Mouse (Mus musculus): Measurements from ENCODE around the gene Glis3. TPM values are rescaled to one million over a fixed set of nuclear protein-coding genes. Genes with fewer than 3 reads are reported as not detected.

Gene Glis3
- polyA plus RNA-seq, 2 experiments: 2.9 to 3.1 TPM

- Histone ChIP-seq H3K27ac (replicated peaks; ENCODE audit: low read depth, low read length) (no peak overlapping the region), H3K27me3 (ENCODE audit: control insufficient read depth, insufficient read depth, low read length) (no peaks in the 10 kb centered on the region), H3K4me3 (replicated peaks; ENCODE audit: low read length) (no peak overlapping the region), H3K4me1 (ENCODE audit: control insufficient read depth, insufficient read depth, low read length) (no peaks in the 10 kb centered on the region; the same call in 1 of the 2 replicates), H3K9ac (ENCODE audit: low read depth, low read length, severe bottlenecking) (no peak overlapping the region), H3K36me3 (ENCODE audit: control insufficient read depth, insufficient read depth, low read length) (no peaks in the 10 kb centered on the region), H3K9me3 (ENCODE audit: control insufficient read depth, low read length) (no peaks in the 10 kb centered on the region), H3K4me2 (replicated peaks; ENCODE audit: low read depth, low read length, severe bottlenecking) (no peak overlapping the region)
- WGBS: 75% methylated on average over 7 of the region's 8 CpGs
- TF ChIP-seq POLR2A (IDR thresholded peaks at IDR 0.05; ENCODE audit: borderline replicate concordance, extremely low read depth, insufficient read depth, insufficient read length): no peak
- ATAC-seq (ENCODE audit: low FRiP score, low read depth) (no peak), DNase-seq (ENCODE audit: low spot score) (no peak)
Observed at GRCm38 (mm10) chr19:28471144-28471543, 208.7 kb downstream of the Glis3 start.

- H3K9ac ChIP-seq (ENCODE audit: low read depth, low read length, severe bottlenecking): no peak overlapping the region
- 40% methylated on average over 5 of the region's 5 CpGs for WGBS
- no peaks in the 10 kb centered on the region for H3K36me3 ChIP-seq (ENCODE audit: control insufficient read depth, insufficient read depth, low read length)
- H3K27me3 ChIP-seq (ENCODE audit: control insufficient read depth, insufficient read depth, low read length): no peaks in the 10 kb centered on the region
- no peak for TF ChIP-seq POLR2A (IDR thresholded peaks at IDR 0.05; ENCODE audit: borderline replicate concordance, extremely low read depth, insufficient read depth, insufficient read length)
- no peak overlapping the region for H3K27ac ChIP-seq (replicated peaks; ENCODE audit: low read depth, low read length)
- no peaks in the 10 kb centered on the region for H3K9me3 ChIP-seq (ENCODE audit: control insufficient read depth, low read length)
- H3K4me1 ChIP-seq (ENCODE audit: control insufficient read depth, insufficient read depth, low read length): peaks cover 3% of the 10 kb centered on the region; the same call in 1 of the 2 replicates
- no peak overlapping the region for H3K4me3 ChIP-seq (replicated peaks; ENCODE audit: low read length)
- DNase-seq (ENCODE audit: low spot score): no peak
- no peak for ATAC-seq (ENCODE audit: low FRiP score, low read depth)
- H3K4me2 ChIP-seq (replicated peaks; ENCODE audit: low read depth, low read length, severe bottlenecking): no peak overlapping the region
Observed at GRCm38 (mm10) chr19:28465779-28466178, 214.1 kb downstream of the Glis3 start.

DNA sequence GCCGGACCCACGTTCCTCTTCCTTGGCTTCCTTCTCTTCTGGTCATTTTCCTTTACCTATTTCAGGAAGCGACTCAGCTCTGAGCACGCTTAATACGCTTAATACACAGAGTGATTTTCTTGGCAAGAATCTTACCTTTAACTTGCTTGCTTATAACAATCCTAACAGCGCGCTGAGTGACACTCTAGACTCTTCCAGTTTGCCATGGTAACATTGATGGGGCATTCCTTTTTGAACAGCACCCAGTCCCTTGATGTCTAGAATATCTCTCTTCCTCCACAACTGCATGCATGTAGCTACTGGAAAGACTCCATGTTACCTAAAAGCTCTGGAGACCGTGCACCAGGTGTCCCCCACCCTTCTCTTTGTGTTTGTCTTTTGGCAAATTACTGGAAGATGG lies 225.5 kb downstream of the Glis3 start:
- no peak for TF ChIP-seq POLR2A (IDR thresholded peaks at IDR 0.05; ENCODE audit: borderline replicate concordance, extremely low read depth, insufficient read depth, insufficient read length)
- DNase-seq (ENCODE audit: low spot score) (no peak), ATAC-seq (ENCODE audit: low FRiP score, low read depth) (no peak)

DNA sequence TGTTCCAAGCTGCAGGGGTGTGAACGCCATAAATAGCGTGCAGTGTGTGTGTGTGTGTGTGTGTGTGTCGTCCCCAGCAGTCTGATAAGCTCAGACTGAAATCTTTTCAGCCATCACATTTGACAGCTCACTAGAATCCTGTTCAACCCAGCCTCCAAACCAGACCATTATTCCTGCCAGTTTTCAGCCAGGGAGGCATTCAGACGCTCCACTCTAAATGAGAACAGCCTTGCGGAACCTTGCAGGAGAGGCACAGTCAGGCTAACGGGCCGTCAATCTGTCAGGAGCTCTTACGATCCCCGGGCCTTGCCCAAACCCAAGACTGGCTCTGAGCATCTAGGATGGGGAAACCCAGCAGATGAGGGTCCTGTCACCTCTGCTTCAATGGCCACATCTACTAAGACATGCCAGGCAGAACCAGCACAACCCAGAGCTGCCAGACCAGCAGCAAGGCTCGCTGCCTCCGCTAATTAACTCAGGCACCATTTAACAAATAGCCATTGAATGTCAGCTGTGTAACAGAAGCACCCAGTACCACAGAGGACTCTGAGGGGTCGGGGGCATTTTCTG lies 226.8 kb downstream of the Glis3 start:
- 36% methylated on average over 12 of the region's 12 CpGs for whole genome bisulfite sequencing
- Histone ChIP-seq H3K9me3 (ENCODE audit: control insufficient read depth, low read length) (no peaks in the 10 kb centered on the region), H3K36me3 (ENCODE audit: control insufficient read depth, insufficient read depth, low read length) (no peaks in the 10 kb centered on the region), H3K4me3 (replicated peaks; ENCODE audit: low read length) (no peak overlapping the region), H3K27me3 (ENCODE audit: control insufficient read depth, insufficient read depth, low read length) (no peaks in the 10 kb centered on the region), H3K4me1 (ENCODE audit: control insufficient read depth, insufficient read depth, low read length) (peaks cover 17% of the 10 kb centered on the region), H3K27ac (replicated peaks; ENCODE audit: low read depth, low read length) (no peak overlapping the region), H3K9ac (ENCODE audit: low read depth, low read length, severe bottlenecking) (no peak overlapping the region), H3K4me2 (replicated peaks; ENCODE audit: low read depth, low read length, severe bottlenecking) (no peak overlapping the region)
- no peak for TF ChIP-seq POLR2A (IDR thresholded peaks at IDR 0.05; ENCODE audit: borderline replicate concordance, extremely low read depth, insufficient read depth, insufficient read length)
- DNase-seq (ENCODE audit: low spot score) (no peak), ATAC-seq (ENCODE audit: low FRiP score, low read depth) (no peak)

More for the DNA sequence above, 225.5 kb downstream of the Glis3 start:
- Histone ChIP-seq H3K27me3 (ENCODE audit: control insufficient read depth, insufficient read depth, low read length) (no peaks in the 10 kb centered on the region), H3K4me3 (replicated peaks; ENCODE audit: low read length) (no peak overlapping the region), H3K4me1 (ENCODE audit: control insufficient read depth, insufficient read depth, low read length) (peaks cover 11% of the 10 kb centered on the region), H3K9ac (ENCODE audit: low read depth, low read length, severe bottlenecking) (no peak overlapping the region), H3K4me2 (replicated peaks; ENCODE audit: low read depth, low read length, severe bottlenecking) (no peak overlapping the region), H3K36me3 (ENCODE audit: control insufficient read depth, insufficient read depth, low read length) (no peaks in the 10 kb centered on the region), H3K27ac (replicated peaks; ENCODE audit: low read depth, low read length) (no peak overlapping the region), H3K9me3 (ENCODE audit: control insufficient read depth, low read length) (no peaks in the 10 kb centered on the region)
- 83% methylated on average over 8 of the region's 8 CpGs for WGBS

- Histone ChIP-seq H3K4me3 (replicated peaks; ENCODE audit: low read length) (no peak overlapping the region), H3K4me2 (replicated peaks; ENCODE audit: low read depth, low read length, severe bottlenecking) (no peak overlapping the region), H3K36me3 (ENCODE audit: control insufficient read depth, insufficient read depth, low read length) (no peaks in the 10 kb centered on the region), H3K27me3 (ENCODE audit: control insufficient read depth, insufficient read depth, low read length) (no peaks in the 10 kb centered on the region), H3K9ac (ENCODE audit: low read depth, low read length, severe bottlenecking) (no peak overlapping the region), H3K4me1 (ENCODE audit: control insufficient read depth, insufficient read depth, low read length) (peaks cover 17% of the 10 kb centered on the region), H3K9me3 (ENCODE audit: control insufficient read depth, low read length) (no peaks in the 10 kb centered on the region), H3K27ac (replicated peaks; ENCODE audit: low read depth, low read length) (no peak overlapping the region)
- WGBS: 37% methylated on average over 4 of the region's 4 CpGs
- TF ChIP-seq POLR2A (IDR thresholded peaks at IDR 0.05; ENCODE audit: borderline replicate concordance, extremely low read depth, insufficient read depth, insufficient read length): no peak
- ATAC-seq (ENCODE audit: low FRiP score, low read depth): no peak
- DNase-seq (ENCODE audit: low spot score): peak; percentile 10
Observed at GRCm38 (mm10) chr19:28448811-28449210, 231.1 kb downstream of the Glis3 start.
